Mouse (Mus musculus): ENCODE measurements at regions not wholly inside any gene's neighbourhood (a gene's known extent, or its start where the extent isn't known, plus 50 kb on each side); places are given as distances from the start of the nearest gene placed in this dataset.
"Not testable (repeated sequence)": the region's sequence is repeated elsewhere in the genome, so short reads cannot be mapped to it uniquely, and the experiment has no call there.

DNA sequence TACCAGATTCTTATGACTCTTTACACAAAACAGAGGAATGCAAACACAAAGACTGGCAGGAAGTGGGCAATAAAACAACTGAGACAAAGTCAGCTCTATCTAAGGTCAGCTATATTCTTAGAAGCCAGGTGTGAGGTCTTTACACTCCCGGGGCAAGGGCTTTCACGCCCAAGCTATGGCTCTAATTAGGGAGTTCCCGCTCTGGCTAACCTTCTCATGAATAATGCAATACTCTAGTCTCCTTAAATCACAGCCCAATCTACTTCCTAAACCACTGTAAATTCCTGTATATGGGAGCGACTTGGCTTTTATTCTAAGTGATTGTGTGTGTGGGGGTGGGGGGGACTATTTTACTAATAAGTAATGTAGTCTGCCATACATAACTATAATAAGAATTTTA lies 77.7 kb downstream of the Nabp1 start:
- TF ChIP-seq POLR2A (IDR thresholded peaks at IDR 0.05; ENCODE audit: low read depth, low read length); CTCF (IDR thresholded peaks at IDR 0.05; ENCODE audit: borderline replicate concordance, insufficient read depth, low read length): not testable (repeated sequence)
